Mouse (Mus musculus) forebrain, embryonic 11.5 days (tissue): ENCODE data around the gene Cd70. TPM values are rescaled to one million over a fixed set of nuclear protein-coding genes. Genes with fewer than 3 reads are reported as not detected.

Experiments
- ATAC-seq: fragments of 200-750 bp; cut with Nextera tagmentation; replicated peaks from 2 replicates; pipeline ENCODE4 v1.8.0; 2017; ENCODE audit warnings: moderate TSS enrichment; ENCODE audit not compliant: low FRiP score
- DNase-seq: peaks from one replicate; pipeline ENCODE4 v3.0.0-alpha.2; 2017; ENCODE audit warnings: low spot score
- H3K27ac ChIP-seq: fragments of 300-500 bp; sonication (generic); 2 replicates; pipeline ENCODE4 v1.5.1; 2014; ENCODE audit warnings: low read depth, low read length
- H3K27me3 ChIP-seq: fragments of 300-500 bp; sonication (generic); 2 replicates; pipeline ENCODE4 v1.6.1; 2014; ENCODE audit warnings: mild to moderate bottlenecking, low read length, mixed read lengths; ENCODE audit not compliant: control insufficient read depth, insufficient read depth
- H3K36me3 ChIP-seq: fragments of 300-500 bp; sonication (generic); 2 replicates; pipeline ENCODE4 v1.6.1; 2014; ENCODE audit warnings: mild to moderate bottlenecking, low read length, moderate library complexity, mixed read lengths; ENCODE audit not compliant: control insufficient read depth, insufficient read depth
- H3K4me1 ChIP-seq: fragments of 300-500 bp; sonication (generic); replicated peaks from 2 replicates; pipeline ENCODE4 v1.6.1; 2014; ENCODE audit warnings: low read length, mixed read lengths; ENCODE audit not compliant: control insufficient read depth, insufficient read depth
- H3K4me2 ChIP-seq: fragments of 300-500 bp; sonication (generic); 2 replicates; pipeline ENCODE4 v1.6.1; 2014; ENCODE audit warnings: low read depth, mild to moderate bottlenecking, low read length, moderate library complexity, mixed read lengths; ENCODE audit not compliant: severe bottlenecking
- H3K4me3 ChIP-seq: fragments of 300-500 bp; sonication (generic); 2 replicates; pipeline ENCODE4 v1.5.1; 2014; ENCODE audit warnings: low read depth, low read length
- H3K9ac ChIP-seq: fragments of 300-500 bp; sonication (generic); 2 replicates; pipeline ENCODE4 v1.6.1; 2014; ENCODE audit warnings: low read length
- H3K9me3 ChIP-seq: fragments of 300-500 bp; sonication (generic); 2 replicates; pipeline ENCODE4 v1.6.1; 2016; ENCODE audit warnings: low read length, mixed read lengths; ENCODE audit not compliant: control insufficient read depth
- WGBS: fragments of 180-500 bp; shearing (Covaris S2); extraction: QIAGEN DNeasy Blood & Tissue Kit; methylation state at CpG from one replicate; pipeline ENCODE4 v1.1.7; 2014; 5-methylcytosine and 5-hydroxymethylcytosine counted together
- polyA plus RNA-seq: library from polyadenylated mRNA; unstranded; fragments of >200 nt; fragmentation: Nextera tagmentation; extraction: Ambion mirVana; gene quantifications from 2 replicates; pipeline ENCODE4 v1.2.1, GENCODE M21; 2014

Gene Cd70
- polyA plus RNA-seq, 1 experiment from 2014 or later: not detected

- H3K36me3 ChIP-seq: no peaks in the 10 kb centered on the region
- no peak overlapping the region for H3K27ac ChIP-seq
- peak overlapping the region; percentile 39 for H3K4me2 ChIP-seq
- DNase-seq (peak; percentile 93), ATAC-seq (peak; percentile 78)
- 1% methylated on average over 11 of the region's 11 CpGs for WGBS
- H3K9ac ChIP-seq: no peak overlapping the region
- H3K4me3 ChIP-seq: no peak overlapping the region
- H3K4me1 ChIP-seq: no peaks in the 10 kb centered on the region
- H3K27me3 ChIP-seq: no peaks in the 10 kb centered on the region
- no peaks in the 10 kb centered on the region for H3K9me3 ChIP-seq
Observed at GRCm38 (mm10) chr17:57096623-57096920, 53.0 kb downstream of the Cd70 start.

Other genes starting within 250 kb of the Cd70 start
- gene Mllt1, start 214.4 kb downstream of the Cd70 start, polyA plus RNA-seq: 56.7 and 57.2 TPM in 2 replicates
- not detected in 2 replicates for gene Acer1, start 167.7 kb downstream of the Cd70 start, polyA plus RNA-seq
- 151 and 166 TPM in 2 replicates for gene Clpp, start 159.5 kb downstream of the Cd70 start, polyA plus RNA-seq
- 29.3 and 34.8 TPM in 2 replicates for gene Alkbh7, start 152.4 kb downstream of the Cd70 start, polyA plus RNA-seq
- gene Pspn, start 149.8 kb downstream of the Cd70 start, polyA plus RNA-seq: 0.76 TPM in 1 of 2 replicates, not detected in the other
- 77.3 and 82.7 TPM in 2 replicates for gene Gtf2f1, start 138.5 kb downstream of the Cd70 start, polyA plus RNA-seq
- 0.27 and 0.39 TPM in 2 replicates for gene Gm17949, start 138.3 kb downstream of the Cd70 start, polyA plus RNA-seq
- 62.9 and 67.6 TPM in 2 replicates for gene Khsrp, start 118.3 kb downstream of the Cd70 start, polyA plus RNA-seq
- not detected in 2 replicates for gene Slc25a41, start 108.1 kb downstream of the Cd70 start, polyA plus RNA-seq
- gene Crb3, start 90.7 kb downstream of the Cd70 start, polyA plus RNA-seq: 1.5 and 1.9 TPM in 2 replicates
- 19.9 and 21.5 TPM in 2 replicates for gene Slc25a23, start 89.9 kb downstream of the Cd70 start, polyA plus RNA-seq
- gene Dennd1c, start 71.3 kb downstream of the Cd70 start, polyA plus RNA-seq: 4.6 and 5.7 TPM in 2 replicates
- gene Tubb4a, start 62.0 kb downstream of the Cd70 start, polyA plus RNA-seq: 81.6 and 99.7 TPM in 2 replicates
- gene Tnfsf9, start 44.5 kb downstream of the Cd70 start, polyA plus RNA-seq: 10.9 and 12.9 TPM in 2 replicates
- 0.13 and 0.19 TPM in 2 replicates for gene Tnfsf14, start 44.4 kb upstream of the Cd70 start, polyA plus RNA-seq
- gene C3, start 78.4 kb upstream of the Cd70 start, polyA plus RNA-seq: not detected in 2 replicates
- 22.3 and 22.8 TPM in 2 replicates for gene Gpr108, start 98.7 kb upstream of the Cd70 start, polyA plus RNA-seq
- 31.1 and 32.5 TPM in 2 replicates for gene Trip10, start 99.7 kb upstream of the Cd70 start, polyA plus RNA-seq
- 1.4 TPM in 2 replicates for gene Vav1, start 129.3 kb upstream of the Cd70 start, polyA plus RNA-seq
- 2.0 and 2.3 TPM in 2 replicates for gene Adgre1, start 208.9 kb upstream of the Cd70 start, polyA plus RNA-seq